Mouse (Mus musculus) stomach, embryonic 14.5 days (tissue): ENCODE measurements around the gene Calr4. TPM values are rescaled to one million over a fixed set of nuclear protein-coding genes. Genes with fewer than 3 reads are reported as not detected.
A peak's percentile ranks its signal among the peaks of the same experiment; 100 is the strongest.

Experiments
- ATAC-seq: fragments of 200-750 bp; cut with Nextera tagmentation; 2 replicates; pipeline ENCODE4 v1.8.0; 2017; ENCODE audit warnings: low read depth, moderate TSS enrichment; ENCODE audit not compliant: insufficient number of reproducible peaks, insufficient read depth, low FRiP score
- H3K27ac ChIP-seq: fragments of 300-500 bp; sonication (generic); 2 replicates; pipeline ENCODE4 v1.5.1; 2014; ENCODE audit warnings: mild to moderate bottlenecking, low read length, moderate library complexity, mixed read lengths
- H3K27me3 ChIP-seq: fragments of 300-500 bp; sonication (generic); 2 replicates; pipeline ENCODE4 v1.6.1; 2014; ENCODE audit warnings: low read length, control low read depth, mixed read lengths; ENCODE audit not compliant: control insufficient read depth, insufficient read depth
- H3K36me3 ChIP-seq: fragments of 300-500 bp; sonication (generic); 2 replicates; pipeline ENCODE4 v1.6.1; 2014; ENCODE audit warnings: mild to moderate bottlenecking, control low read depth, low read length, moderate library complexity, mixed read lengths; ENCODE audit not compliant: control insufficient read depth, insufficient read depth
- H3K4me1 ChIP-seq: fragments of 300-500 bp; sonication (generic); 2 replicates; pipeline ENCODE4 v1.6.1; 2014; ENCODE audit warnings: low read length, control low read depth, mixed read lengths; ENCODE audit not compliant: control insufficient read depth, insufficient read depth
- H3K4me2 ChIP-seq: fragments of 300-500 bp; sonication (generic); replicated peaks from 2 replicates; pipeline ENCODE4 v1.6.1; 2014; ENCODE audit warnings: low read depth, low read length, control low read depth
- H3K4me3 ChIP-seq: fragments of 300-500 bp; sonication (generic); 2 replicates; pipeline ENCODE4 v1.5.1; 2014; ENCODE audit warnings: low read depth, low read length, control low read depth
- H3K9ac ChIP-seq: fragments of 300-500 bp; sonication (generic); replicated peaks from 2 replicates; pipeline ENCODE4 v1.6.1; 2014; ENCODE audit warnings: low read depth, mild to moderate bottlenecking, control low read depth, low read length, moderate library complexity, mixed read lengths
- H3K9me3 ChIP-seq: fragments of 300-500 bp; sonication (generic); 2 replicates; pipeline ENCODE4 v1.6.1; 2016; ENCODE audit warnings: low read depth, low read length, control low read depth; ENCODE audit not compliant: control insufficient read depth
- WGBS: fragments of 180-500 bp; shearing (Covaris S2); extraction: QIAGEN DNeasy Blood & Tissue Kit; methylation state at CpG from one replicate; pipeline ENCODE4 v1.1.7; 2014; 5-methylcytosine and 5-hydroxymethylcytosine counted together
- polyA plus RNA-seq: library from polyadenylated mRNA; unstranded; fragments of >200 nt; fragmentation: Nextera tagmentation; extraction: Ambion mirVana; gene quantifications from 2 replicates; pipeline ENCODE4 v1.2.1, GENCODE M21; 2014

Calr4 gene
- polyA plus RNA-seq, 1 experiment from 2014 or later: 0.16 TPM

GRCm38 (mm10) chr4:109279689-109280458 lies 45.6 kb downstream of the Calr4 start, which contains the start of gene Eps15:
Gene Eps15, plus strand, starts transcription at chr4:109280268.
- Histone ChIP-seq H3K27ac (peak within 1 kb of the TSS; percentile 71), H3K9me3 (no peaks in the 10 kb centered on the region), H3K9ac (peak within 1 kb of the TSS; percentile 80), H3K4me2 (peak within 1 kb of the TSS; percentile 91), H3K27me3 (no peaks in the 10 kb centered on the region), H3K4me3 (peak within 1 kb of the TSS; percentile 79), H3K4me1 (peaks cover 14% of the 10 kb centered on the region), H3K36me3 (no peaks in the 10 kb centered on the region)
- 4% methylated on average over 40 of the region's 44 CpGs for WGBS
- peak; percentile 96 for ATAC-seq

- H3K9ac ChIP-seq: peak overlapping the region; percentile 80
- no peaks in the 10 kb centered on the region for H3K36me3 ChIP-seq
- peak overlapping the region; percentile 71 for H3K27ac ChIP-seq
- no peaks in the 10 kb centered on the region for H3K9me3 ChIP-seq
- peaks cover 14% of the 10 kb centered on the region for H3K4me1 ChIP-seq
- peak overlapping the region; percentile 79 for H3K4me3 ChIP-seq
- ATAC-seq: peak; percentile 85
- WGBS: under 1% methylated on average over 68 of the region's 85 CpGs
- H3K4me2 ChIP-seq: peak overlapping the region; percentile 91
- no peaks in the 10 kb centered on the region for H3K27me3 ChIP-seq
These were observed 46.3 kb downstream of the Calr4 start for GRCm38 (mm10) chr4:109280459-109281160.

GRCm38 (mm10) chr4:109281161-109281560 lies 46.9 kb downstream of the Calr4 start:
- Histone ChIP-seq H3K9me3 (no peaks in the 10 kb centered on the region), H3K4me1 (peaks cover 14% of the 10 kb centered on the region), H3K36me3 (no peaks in the 10 kb centered on the region), H3K27ac (no peak overlapping the region), H3K9ac (peak overlapping the region; percentile 80; the same call in 1 of the 2 replicates), H3K4me3 (peak overlapping the region; percentile 79), H3K4me2 (peak overlapping the region; percentile 91), H3K27me3 (no peaks in the 10 kb centered on the region)
- WGBS: 6% methylated on average over 4 of the region's 4 CpGs
- no peak for ATAC-seq

- peak overlapping the region; percentile 91; the same call in 1 of the 2 replicates for H3K4me2 ChIP-seq
- no peak overlapping the region for H3K27ac ChIP-seq
- H3K4me1 ChIP-seq: peaks cover 14% of the 10 kb centered on the region
- no peak for ATAC-seq
- H3K27me3 ChIP-seq: no peaks in the 10 kb centered on the region
- H3K4me3 ChIP-seq: no peak overlapping the region
- no peaks in the 10 kb centered on the region for H3K9me3 ChIP-seq
- H3K36me3 ChIP-seq: no peaks in the 10 kb centered on the region
- H3K9ac ChIP-seq: no peak overlapping the region
- WGBS: 79% methylated on average over 1 of the region's 1 CpGs
These were observed 47.7 kb downstream of the Calr4 start for GRCm38 (mm10) chr4:109281946-109282345.

- Histone ChIP-seq H3K4me3 (no peak overlapping the region), H3K27ac (no peak overlapping the region), H3K9ac (no peak overlapping the region), H3K27me3 (no peaks in the 10 kb centered on the region), H3K9me3 (no peaks in the 10 kb centered on the region), H3K4me2 (no peak overlapping the region), H3K4me1 (no peaks in the 10 kb centered on the region), H3K36me3 (no peaks in the 10 kb centered on the region; the same call in 1 of the 2 replicates)
- no peak for ATAC-seq
These were observed 60.3 kb downstream of the Calr4 start for GRCm38 (mm10) chr4:109294629-109295028.

GRCm38 (mm10) chr4:109296510-109296909 lies 62.2 kb downstream of the Calr4 start:
- Histone ChIP-seq H3K4me3 (no peak overlapping the region), H3K36me3 (no peaks in the 10 kb centered on the region; the same call in 1 of the 2 replicates), H3K27ac (no peak overlapping the region), H3K27me3 (no peaks in the 10 kb centered on the region), H3K4me2 (no peak overlapping the region), H3K9ac (no peak overlapping the region), H3K4me1 (no peaks in the 10 kb centered on the region), H3K9me3 (no peaks in the 10 kb centered on the region)
- ATAC-seq: no peak
- WGBS: 76% methylated on average over 2 of the region's 2 CpGs

GRCm38 (mm10) chr4:109299136-109299535 lies 64.9 kb downstream of the Calr4 start:
- Histone ChIP-seq H3K27ac (no peak overlapping the region), H3K4me3 (no peak overlapping the region), H3K27me3 (no peaks in the 10 kb centered on the region), H3K36me3 (no peaks in the 10 kb centered on the region; the same call in 1 of the 2 replicates), H3K9me3 (no peaks in the 10 kb centered on the region), H3K9ac (no peak overlapping the region), H3K4me1 (no peaks in the 10 kb centered on the region), H3K4me2 (no peak overlapping the region)
- ATAC-seq: no peak
